Mouse (Mus musculus) forebrain, embryonic 15.5 days (tissue): Measurements from ENCODE around the gene Pyroxd2. TPM values are rescaled to one million over a fixed set of nuclear protein-coding genes. Genes with fewer than 3 reads are reported as not detected.
A peak's percentile ranks its signal among the peaks of the same experiment; 100 is the strongest.

ENCODE experiments used
- ATAC-seq: fragments of 200-750 bp; cut with Nextera tagmentation; replicated peaks from 2 replicates; pipeline ENCODE4 v1.8.0; 2017; ENCODE audit warnings: mild to moderate bottlenecking, moderate TSS enrichment, moderate library complexity
- H3K27ac ChIP-seq: fragments of 300-500 bp; sonication (generic); replicated peaks from 2 replicates; pipeline ENCODE4 v1.5.1; 2015; ENCODE audit warnings: mild to moderate bottlenecking, inconsistent platforms
- H3K27me3 ChIP-seq: fragments of 300-500 bp; sonication (generic); 2 replicates; pipeline ENCODE4 v1.6.1; 2015; ENCODE audit warnings: inconsistent platforms
- H3K36me3 ChIP-seq: fragments of 300-500 bp; sonication (generic); 2 replicates; pipeline ENCODE4 v1.6.1; 2015; ENCODE audit warnings: mild to moderate bottlenecking, inconsistent platforms
- H3K4me1 ChIP-seq: fragments of 300-500 bp; sonication (generic); 2 replicates; pipeline ENCODE4 v1.6.1; 2015; ENCODE audit warnings: inconsistent platforms
- H3K4me2 ChIP-seq: fragments of 300-500 bp; sonication (generic); replicated peaks from 2 replicates; pipeline ENCODE4 v1.6.1; 2015; ENCODE audit warnings: mild to moderate bottlenecking, inconsistent platforms
- H3K4me3 ChIP-seq: fragments of 300-500 bp; sonication (generic); 2 replicates; pipeline ENCODE4 v1.5.1; 2015; ENCODE audit warnings: mild to moderate bottlenecking, inconsistent platforms
- H3K9ac ChIP-seq: fragments of 300-500 bp; sonication (generic); replicated peaks from 2 replicates; pipeline ENCODE4 v1.6.1; 2015; ENCODE audit warnings: mild to moderate bottlenecking, inconsistent platforms
- H3K9me3 ChIP-seq: fragments of 300-500 bp; sonication (generic); 2 replicates; pipeline ENCODE4 v1.6.1; 2016; ENCODE audit warnings: inconsistent platforms
- WGBS: fragments of 180-500 bp; shearing (Covaris S2); methylation state at CpG from one replicate; pipeline ENCODE4 v1.1.7; 2015; ENCODE audit warnings: mixed read lengths; 5-methylcytosine and 5-hydroxymethylcytosine counted together
- polyA plus RNA-seq: library from polyadenylated mRNA; unstranded; fragments of >200 nt; fragmentation: Nextera tagmentation; extraction: Ambion mirVana; gene quantifications from 2 replicates; pipeline ENCODE4 v1.2.1, GENCODE M21; 2015

Gene Pyroxd2
- polyA plus RNA-seq, 1 experiment from 2014 or later: 2.0 TPM

GRCm38 (mm10) chr19:42770141-42770872, 17.7 kb upstream of the Pyroxd2 start:
- Histone ChIP-seq H3K4me3 (no peak overlapping the region), H3K4me2 (no peak overlapping the region), H3K9ac (no peak overlapping the region), H3K9me3 (no peaks in the 10 kb centered on the region), H3K27me3 (no peaks in the 10 kb centered on the region), H3K27ac (no peak overlapping the region), H3K4me1 (no peaks in the 10 kb centered on the region), H3K36me3 (no peaks in the 10 kb centered on the region; the same call in 1 of the 2 replicates)
- 87% methylated on average over 23 of the region's 23 CpGs for WGBS
- ATAC-seq: no peak

GRCm38 (mm10) chr19:42769648-42770047, 17.1 kb upstream of the Pyroxd2 start:
- no peaks in the 10 kb centered on the region; the same call in 1 of the 2 replicates for H3K36me3 ChIP-seq
- no peak overlapping the region for H3K27ac ChIP-seq
- H3K4me3 ChIP-seq: no peak overlapping the region
- no peak overlapping the region for H3K4me2 ChIP-seq
- H3K4me1 ChIP-seq: no peaks in the 10 kb centered on the region
- WGBS: 90% methylated on average over 10 of the region's 10 CpGs
- no peaks in the 10 kb centered on the region for H3K27me3 ChIP-seq
- ATAC-seq: no peak
- H3K9me3 ChIP-seq: no peaks in the 10 kb centered on the region
- H3K9ac ChIP-seq: no peak overlapping the region

GRCm38 (mm10) chr19:42767361-42767760, 14.8 kb upstream of the Pyroxd2 start:
- H3K9ac ChIP-seq: no peak overlapping the region
- ATAC-seq: no peak
- H3K9me3 ChIP-seq: no peaks in the 10 kb centered on the region
- H3K4me2 ChIP-seq: no peak overlapping the region
- H3K36me3 ChIP-seq: no peaks in the 10 kb centered on the region; the same call in 1 of the 2 replicates
- H3K27me3 ChIP-seq: no peaks in the 10 kb centered on the region
- 63% methylated on average over 8 of the region's 8 CpGs for WGBS
- no peaks in the 10 kb centered on the region for H3K4me1 ChIP-seq
- H3K27ac ChIP-seq: no peak overlapping the region
- no peak overlapping the region for H3K4me3 ChIP-seq

- WGBS: 63% methylated on average over 10 of the region's 10 CpGs
- H3K4me3 ChIP-seq: no peak overlapping the region
- no peak overlapping the region for H3K27ac ChIP-seq
- H3K27me3 ChIP-seq: no peaks in the 10 kb centered on the region
- ATAC-seq: no peak
- H3K4me1 ChIP-seq: no peaks in the 10 kb centered on the region
- H3K9ac ChIP-seq: no peak overlapping the region
- H3K36me3 ChIP-seq: no peaks in the 10 kb centered on the region; the same call in 1 of the 2 replicates
- H3K9me3 ChIP-seq: no peaks in the 10 kb centered on the region
- H3K4me2 ChIP-seq: no peak overlapping the region
Measured at GRCm38 (mm10) chr19:42764398-42764797, 11.8 kb upstream of the Pyroxd2 start.

GRCm38 (mm10) chr19:42756671-42757070, 4.1 kb upstream of the Pyroxd2 start:
- H3K4me3 ChIP-seq: no peak overlapping the region
- ATAC-seq: no peak
- no peaks in the 10 kb centered on the region for H3K27me3 ChIP-seq
- no peak overlapping the region for H3K4me2 ChIP-seq
- H3K9me3 ChIP-seq: no peaks in the 10 kb centered on the region
- peaks cover 21% of the 10 kb centered on the region for H3K4me1 ChIP-seq
- H3K9ac ChIP-seq: no peak overlapping the region
- no peaks in the 10 kb centered on the region for H3K36me3 ChIP-seq
- H3K27ac ChIP-seq: no peak overlapping the region
- 89% methylated on average over 6 of the region's 6 CpGs for WGBS

GRCm38 (mm10) chr19:42755148-42755870, 2.7 kb upstream of the Pyroxd2 start:
- Histone ChIP-seq H3K9me3 (no peaks in the 10 kb centered on the region), H3K4me2 (no peak overlapping the region), H3K4me3 (no peak overlapping the region), H3K9ac (no peak overlapping the region), H3K27ac (no peak overlapping the region), H3K36me3 (no peaks in the 10 kb centered on the region), H3K4me1 (peaks cover 21% of the 10 kb centered on the region), H3K27me3 (no peaks in the 10 kb centered on the region)
- WGBS: 69% methylated on average over 15 of the region's 15 CpGs
- no peak for ATAC-seq

- H3K36me3 ChIP-seq: no peaks in the 10 kb centered on the region
- ATAC-seq: peak; percentile 35
- H3K4me2 ChIP-seq: peak overlapping the region; percentile 74
- H3K27me3 ChIP-seq: no peaks in the 10 kb centered on the region
- peak overlapping the region; percentile 52; the same call in 1 of the 2 replicates for H3K9ac ChIP-seq
- H3K9me3 ChIP-seq: no peaks in the 10 kb centered on the region
- H3K4me3 ChIP-seq: peak overlapping the region; percentile 43; the same call in 1 of the 2 replicates
- 19% methylated on average over 11 of the region's 11 CpGs for whole genome bisulfite sequencing
- peak overlapping the region; percentile 47 for H3K27ac ChIP-seq
- H3K4me1 ChIP-seq: peaks cover 21% of the 10 kb centered on the region
Measured at GRCm38 (mm10) chr19:42753141-42753917, 754 bp upstream of the Pyroxd2 start.

- Histone ChIP-seq H3K36me3 (no peaks in the 10 kb centered on the region), H3K9ac (no peak overlapping the region), H3K27me3 (no peaks in the 10 kb centered on the region), H3K4me2 (no peak overlapping the region), H3K9me3 (no peaks in the 10 kb centered on the region), H3K27ac (no peak overlapping the region), H3K4me1 (peaks cover 16% of the 10 kb centered on the region), H3K4me3 (no peak overlapping the region)
- 80% methylated on average over 11 of the region's 11 CpGs for WGBS
- no peak for ATAC-seq
Measured at GRCm38 (mm10) chr19:42750196-42750595, 2.4 kb downstream of the Pyroxd2 start.

- H3K36me3 ChIP-seq: no peaks in the 10 kb centered on the region
- no peak overlapping the region for H3K4me3 ChIP-seq
- H3K9ac ChIP-seq: no peak overlapping the region
- H3K9me3 ChIP-seq: no peaks in the 10 kb centered on the region
- H3K27ac ChIP-seq: no peak overlapping the region
- no peaks in the 10 kb centered on the region for H3K27me3 ChIP-seq
- 87% methylated on average over 8 of the region's 8 CpGs for WGBS
- ATAC-seq: no peak
- no peak overlapping the region for H3K4me2 ChIP-seq
- peaks cover 14% of the 10 kb centered on the region; the same call in 1 of the 2 replicates for H3K4me1 ChIP-seq
Measured at GRCm38 (mm10) chr19:42746702-42747101, 5.9 kb downstream of the Pyroxd2 start.

GRCm38 (mm10) chr19:42745869-42746224, 6.7 kb downstream of the Pyroxd2 start:
- no peak overlapping the region for H3K9ac ChIP-seq
- no peaks in the 10 kb centered on the region for H3K9me3 ChIP-seq
- H3K4me3 ChIP-seq: no peak overlapping the region
- H3K4me1 ChIP-seq: peaks cover 14% of the 10 kb centered on the region; the same call in 1 of the 2 replicates
- WGBS: 73% methylated on average over 4 of the region's 4 CpGs
- H3K36me3 ChIP-seq: no peaks in the 10 kb centered on the region
- no peaks in the 10 kb centered on the region for H3K27me3 ChIP-seq
- no peak overlapping the region for H3K4me2 ChIP-seq
- H3K27ac ChIP-seq: no peak overlapping the region
- no peak for ATAC-seq

- Histone ChIP-seq H3K36me3 (no peaks in the 10 kb centered on the region), H3K27me3 (no peaks in the 10 kb centered on the region), H3K4me2 (no peak overlapping the region), H3K27ac (no peak overlapping the region), H3K4me1 (peaks cover 14% of the 10 kb centered on the region; the same call in 1 of the 2 replicates), H3K9ac (no peak overlapping the region), H3K9me3 (no peaks in the 10 kb centered on the region), H3K4me3 (no peak overlapping the region)
- 48% methylated on average over 9 of the region's 9 CpGs for WGBS
- ATAC-seq: no peak
Measured at GRCm38 (mm10) chr19:42745084-42745868, 7.3 kb downstream of the Pyroxd2 start.
